Mouse (Mus musculus) bone marrow, adult 2 months (tissue): ENCODE results near the gene Kdm1b. TPM values are rescaled to one million over a fixed set of nuclear protein-coding genes. Genes with fewer than 3 reads are reported as not detected.

Experiments used
- H3K27ac ChIP-seq: fragments of 200-500 bp; 2 replicates; pipeline ENCODE4 v1.5.1; 2012; ENCODE audit warnings: low read depth, mild to moderate bottlenecking, control low read depth, inconsistent platforms, low read length; ENCODE audit not compliant: control insufficient read depth, poor library complexity, insufficient read depth
- H3K4me1 ChIP-seq: fragments of 200-500 bp; 2 replicates; pipeline ENCODE4 v1.6.1; 2011; ENCODE audit warnings: low read length; ENCODE audit not compliant: control insufficient read depth, insufficient read depth
- H3K4me3 ChIP-seq: fragments of 200-500 bp; replicated peaks from 2 replicates; pipeline ENCODE3; 2011; ENCODE audit warnings: mild to moderate bottlenecking, low read depth, low read length, control low read depth; ENCODE audit not compliant: control insufficient read depth
- CTCF ChIP-seq: fragments of 200-500 bp; IDR thresholded peaks from 2 replicates; pipeline ENCODE4 v1.5.1; 2011; ENCODE audit warnings: low read length, control low read depth; ENCODE audit not compliant: control insufficient read depth, insufficient read depth
- POLR2A ChIP-seq: fragments of 200-500 bp; IDR thresholded peaks from 2 replicates; pipeline ENCODE4 v1.6.1; 2011; ENCODE audit warnings: low read depth, mild to moderate bottlenecking, control low read depth, low read length, borderline replicate concordance; ENCODE audit not compliant: control insufficient read depth
- WGBS: fragments of 180-500 bp; shearing (Covaris S2); methylation state at CpG from one replicate; pipeline ENCODE4 v1.1.7; 2018; 5-methylcytosine and 5-hydroxymethylcytosine counted together
- polyA plus RNA-seq: library from polyadenylated mRNA; stranded (reverse); fragments of >200 nt; gene quantifications from 2 replicates; pipeline ENCODE4 v1.2.4, GENCODE M21; 2011; ENCODE audit warnings: low replicate concordance; ENCODE audit not compliant: missing spikeins, insufficient read depth, insufficient read length

Kdm1b gene
- polyA plus RNA-seq, result 4.9 and 8.5 TPM in 2 replicates

GRCm38 (mm10) chr13:47043030-47043680 is at the start of gene Kdm1b:
TSS of gene Kdm1b (plus strand) at chr13:47043499.
- no peaks in the 10 kb centered on the region for H3K4me1 ChIP-seq
- peak within 1 kb of the TSS; percentile 71 for H3K4me3 ChIP-seq
- H3K27ac ChIP-seq, result peak within 1 kb of the TSS; percentile 67
- WGBS, result under 1% methylated on average over 48 of the region's 48 CpGs
- TF ChIP-seq POLR2A (peak; percentile 79; the same call in 1 of the 2 replicates), CTCF (no peak)

GRCm38 (mm10) chr13:46997355-46997754 is 45.9 kb upstream of the Kdm1b start:
- H3K27ac ChIP-seq, result no peak overlapping the region
- no peak for TF ChIP-seq POLR2A
- TF ChIP-seq CTCF, result no peak
- 39% methylated on average over 4 of the region's 4 CpGs for WGBS
- no peak overlapping the region for H3K4me3 ChIP-seq
- no peaks in the 10 kb centered on the region; the same call in 1 of the 2 replicates for H3K4me1 ChIP-seq

GRCm38 (mm10) chr13:46999498-46999897 is 43.8 kb upstream of the Kdm1b start:
- Histone ChIP-seq H3K4me1 (no peaks in the 10 kb centered on the region; the same call in 1 of the 2 replicates), H3K4me3 (no peak overlapping the region), H3K27ac (no peak overlapping the region)
- 61% methylated on average over 5 of the region's 5 CpGs for WGBS
- no peak for TF ChIP-seq POLR2A
- TF ChIP-seq CTCF, result no peak

- no peak for TF ChIP-seq POLR2A
- TF ChIP-seq CTCF, result no peak
- Histone ChIP-seq H3K27ac (no peak overlapping the region), H3K4me3 (no peak overlapping the region), H3K4me1 (no peaks in the 10 kb centered on the region)
- 69% methylated on average over 4 of the region's 4 CpGs for WGBS
These were observed 41.7 kb upstream of the Kdm1b start for GRCm38 (mm10) chr13:47001590-47001989.

DNA sequence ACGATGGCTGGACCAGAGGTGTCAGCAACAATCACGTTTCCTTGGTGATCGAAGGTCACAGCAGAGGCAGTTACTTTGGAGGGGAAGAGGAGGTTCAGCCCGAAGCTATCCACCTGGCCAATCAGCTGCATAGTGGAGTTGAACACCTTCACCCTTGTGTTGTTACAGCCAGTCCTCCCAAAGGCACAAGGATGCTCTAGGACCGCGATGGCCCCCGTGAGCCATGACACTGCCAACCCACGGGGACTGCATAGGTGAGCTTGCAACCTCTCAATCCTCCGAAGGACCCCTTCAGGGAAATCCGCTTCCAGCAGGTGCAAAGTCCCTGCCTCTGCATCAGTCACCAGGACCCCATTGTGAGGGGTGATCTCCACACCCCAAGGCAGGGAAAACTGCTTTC is 29.6 kb upstream of the Kdm1b start:
- 75% methylated on average over 10 of the region's 10 CpGs for WGBS
- TF ChIP-seq POLR2A, result no peak
- no peak for TF ChIP-seq CTCF
- Histone ChIP-seq H3K4me3 (no peak overlapping the region), H3K4me1 (no peaks in the 10 kb centered on the region; the same call in none of the 2 replicates), H3K27ac (no peak overlapping the region)

GRCm38 (mm10) chr13:47014334-47015194 is 28.7 kb upstream of the Kdm1b start, which contains the start of gene Nhlrc1:
TSS of gene Nhlrc1 (minus strand) at chr13:47014850.
- TF ChIP-seq CTCF (peak; percentile 94), POLR2A (peak; percentile 39; the same call in 1 of the 2 replicates)

DNA sequence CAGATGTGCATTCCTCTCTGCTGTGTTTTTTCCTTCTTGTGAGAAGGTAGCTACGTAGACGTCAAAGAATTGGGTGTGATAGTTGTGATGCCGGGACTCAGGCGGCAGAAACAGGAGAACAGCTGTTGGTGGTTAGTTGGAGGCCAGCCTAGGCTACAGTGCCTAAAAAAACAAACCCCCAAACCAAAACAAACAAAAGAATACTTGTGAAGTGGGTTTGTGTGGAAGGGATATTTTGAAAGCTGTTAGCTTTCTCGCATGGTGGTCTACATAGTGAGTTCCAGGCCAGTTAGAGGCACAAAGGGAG is 28.2 kb upstream of the Kdm1b start:
- Histone ChIP-seq H3K27ac (no peak overlapping the region), H3K4me1 (no peaks in the 10 kb centered on the region; the same call in none of the 2 replicates), H3K4me3 (no peak overlapping the region)
- 82% methylated on average over 5 of the region's 5 CpGs for WGBS
- TF ChIP-seq POLR2A, result no peak
- no peak for TF ChIP-seq CTCF

More at GRCm38 (mm10) chr13:47014334-47015194, 28.7 kb upstream of the Kdm1b start, which contains the start of gene Nhlrc1:
- no peaks in the 10 kb centered on the region; the same call in none of the 2 replicates for H3K4me1 ChIP-seq
- WGBS, result 3% methylated on average over 72 of the region's 73 CpGs
- peak within 1 kb of the TSS; percentile 72 for H3K4me3 ChIP-seq
- peak within 1 kb of the TSS; percentile 14; the same call in 1 of the 2 replicates for H3K27ac ChIP-seq

DNA sequence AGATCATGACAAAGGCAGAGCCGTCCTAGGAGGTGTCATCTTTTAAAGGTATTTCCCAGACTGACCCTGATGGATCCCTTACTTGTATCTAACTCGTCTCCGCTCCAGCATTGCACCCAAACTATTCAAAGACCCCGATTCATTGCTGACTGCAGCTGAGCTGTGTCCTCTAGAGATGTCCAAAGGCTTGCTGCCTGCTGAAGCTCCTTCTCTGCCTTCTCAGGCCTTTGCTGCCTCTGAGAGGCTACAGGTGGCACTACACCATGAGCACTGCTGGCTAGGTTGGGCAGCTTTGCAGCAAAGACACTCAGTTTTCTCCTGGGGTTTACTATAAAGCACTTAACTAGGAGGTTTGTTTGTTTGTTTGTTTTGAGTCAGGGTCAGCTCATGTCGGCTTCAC is 26.0 kb upstream of the Kdm1b start:
- Histone ChIP-seq H3K4me1 (no peaks in the 10 kb centered on the region; the same call in none of the 2 replicates), H3K4me3 (no peak overlapping the region), H3K27ac (no peak overlapping the region)
- WGBS, result 40% methylated on average over 5 of the region's 5 CpGs
- TF ChIP-seq POLR2A, result no peak
- TF ChIP-seq CTCF, result peak; percentile 36; the same call in 1 of the 2 replicates
